Mouse (Mus musculus) duodenum, adult 2 months (tissue): Measurements from ENCODE around the gene Lhb. TPM values are rescaled to one million over a fixed set of nuclear protein-coding genes. Genes with fewer than 3 reads are reported as not detected.

Experiments
- polyA plus RNA-seq: library from polyadenylated mRNA; depleted of rRNA; stranded (reverse); fragments of >200 nt; gene quantifications from 2 replicates; pipeline ENCODE4 v1.2.3, GENCODE M21; 2012; ENCODE audit warnings: low replicate concordance; rRNA removed

Lhb gene
- 0.26 TPM in 1 of 2 replicates, not detected in the other for polyA plus RNA-seq

GRCm38 (mm10) chr7:45420615-45420919, at the start of gene Lhb:
Lhb (plus strand) TSS chr7:45420820.

GRCm38 (mm10) chr7:45395578-45396336, 24.9 kb upstream of the Lhb start, which contains the start of gene Snrnp70:
Snrnp70 (minus strand) TSS chr7:45395742.

GRCm38 (mm10) chr7:45405091-45406075, 15.2 kb upstream of the Lhb start, which contains the start of gene Kcna7:
Kcna7 (plus strand) TSS chr7:45405653.

GRCm38 (mm10) chr7:45413113-45413863, 7.3 kb upstream of the Lhb start, which contains the start of gene Ntf5:
Ntf5 (plus strand) TSS chr7:45413695.

GRCm38 (mm10) chr7:45434203-45435015, 13.8 kb downstream of the Lhb start, which contains the start of gene Gys1:
Gys1 (plus strand) TSS chr7:45434844.

GRCm38 (mm10) chr7:45437521-45438276, 17.1 kb downstream of the Lhb start, which contains the start of gene Ruvbl2:
Ruvbl2 (minus strand) TSS chr7:45438096.

GRCm38 (mm10) chr7:45459564-45460140, 39.0 kb downstream of the Lhb start, which contains the start of gene Ftl1:
Ftl1 (minus strand) TSS chr7:45459884.

GRCm38 (mm10) chr7:45466283-45467089, 45.9 kb downstream of the Lhb start, which contains the start of gene Bax:
Bax (minus strand) TSS chr7:45466898.

Other genes starting within 250 kb of the Lhb start
- gene Gfy, start 241.3 kb upstream of the Lhb start, polyA plus RNA-seq = not detected in 2 replicates
- not detected in 2 replicates for gene Pth2, start 239.8 kb upstream of the Lhb start, polyA plus RNA-seq
- gene Ccdc155, start 215.9 kb upstream of the Lhb start, polyA plus RNA-seq = 0.04 TPM in 1 of 2 replicates, not detected in the other
- 0.11 and 1.4 TPM in 2 replicates for gene Dkkl1, start 208.7 kb upstream of the Lhb start, polyA plus RNA-seq
- 7.2 and 14.7 TPM in 2 replicates for gene Tead2, start 205.1 kb upstream of the Lhb start, polyA plus RNA-seq
- 12.2 and 41.2 TPM in 2 replicates for gene Cd37, start 181.7 kb upstream of the Lhb start, polyA plus RNA-seq
- gene Slc6a16, start 179.7 kb upstream of the Lhb start, polyA plus RNA-seq = not detected in 2 replicates
- gene Slc6a21, start 143.3 kb upstream of the Lhb start, polyA plus RNA-seq = 0.13 TPM in 1 of 2 replicates, not detected in the other
- 125 and 254 TPM in 2 replicates for gene Trpm4, start 87.0 kb upstream of the Lhb start, polyA plus RNA-seq
- 0.09 and 0.55 TPM in 2 replicates for gene Hrc, start 85.5 kb upstream of the Lhb start, polyA plus RNA-seq
- 34.3 and 84.9 TPM in 2 replicates for gene Ppfia3, start 53.8 kb upstream of the Lhb start, polyA plus RNA-seq
- gene Lin7b, start 50.2 kb upstream of the Lhb start, polyA plus RNA-seq = 2.5 and 6.3 TPM in 2 replicates
- gene Snrnp70, start 25.1 kb upstream of the Lhb start, polyA plus RNA-seq = 112 and 146 TPM in 2 replicates
- gene Kcna7, start 15.2 kb upstream of the Lhb start, polyA plus RNA-seq = 0.05 TPM in 2 replicates
- 0.05 and 0.39 TPM in 2 replicates for gene Ntf5, start 7.1 kb upstream of the Lhb start, polyA plus RNA-seq
- 12.8 and 17.7 TPM in 2 replicates for gene Gys1, start 14.0 kb downstream of the Lhb start, polyA plus RNA-seq
- gene Ruvbl2, start 17.3 kb downstream of the Lhb start, polyA plus RNA-seq = 41.3 and 64.9 TPM in 2 replicates
- 4,626 and 7,473 TPM in 2 replicates for gene Ftl1, start 39.1 kb downstream of the Lhb start, polyA plus RNA-seq
- gene Bax, start 46.1 kb downstream of the Lhb start, polyA plus RNA-seq = 99.5 and 120 TPM in 2 replicates
- 0.18 TPM in 1 of 2 replicates, not detected in the other for gene Tulp2, start 61.1 kb downstream of the Lhb start, polyA plus RNA-seq
- not detected in 2 replicates for gene Gm45808, start 66.0 kb downstream of the Lhb start, polyA plus RNA-seq
- 0.32 and 0.59 TPM in 2 replicates for gene Dhdh, start 68.0 kb downstream of the Lhb start, polyA plus RNA-seq
- gene Nucb1, start 89.6 kb downstream of the Lhb start, polyA plus RNA-seq = 567 and 598 TPM in 2 replicates
- 18.7 and 21.9 TPM in 2 replicates for gene Ppp1r15a, start 105.4 kb downstream of the Lhb start, polyA plus RNA-seq
- gene Plekha4, start 105.5 kb downstream of the Lhb start, polyA plus RNA-seq = 3.7 and 6.0 TPM in 2 replicates
- gene Hsd17b14, start 134.1 kb downstream of the Lhb start, polyA plus RNA-seq = 0.63 and 0.78 TPM in 2 replicates
- 31.0 and 41.9 TPM in 2 replicates for gene Bcat2, start 149.3 kb downstream of the Lhb start, polyA plus RNA-seq
- 2.2 TPM in 1 of 2 replicates, not detected in the other for gene Fgf21, start 194.7 kb downstream of the Lhb start, polyA plus RNA-seq
- 0.47 and 1.1 TPM in 2 replicates for gene Fut1, start 196.5 kb downstream of the Lhb start, polyA plus RNA-seq
- gene Izumo1, start 201.0 kb downstream of the Lhb start, polyA plus RNA-seq = 0.25 and 0.43 TPM in 2 replicates
- gene Rasip1, start 206.7 kb downstream of the Lhb start, polyA plus RNA-seq = 8.4 and 11.8 TPM in 2 replicates
- gene Mamstr, start 219.2 kb downstream of the Lhb start, polyA plus RNA-seq = 1.1 and 2.0 TPM in 2 replicates
- gene Fut2, start 245.6 kb downstream of the Lhb start, polyA plus RNA-seq = 0.25 and 20.6 TPM in 2 replicates